Mouse (Mus musculus) common myeloid progenitor, adult 5-6 weeks (primary cell): ENCODE data around the gene Rspo3. TPM values are rescaled to one million over a fixed set of nuclear protein-coding genes. Genes with fewer than 3 reads are reported as not detected.

ENCODE experiments used
- ATAC-seq: replicated peaks from 2 replicates; pipeline ENCODE4 v1.8.0; 2016; ENCODE audit warnings: low read depth, mild to moderate bottlenecking, moderate TSS enrichment, inconsistent platforms; ENCODE audit not compliant: poor library complexity, severe bottlenecking
- total RNA-seq: library from RNA; stranded (forward); fragments of 200-1000, 187-1606 nt; gene quantifications from 2 replicates; pipeline ENCODE4 v1.2.3, GENCODE M21; 2017

The Rspo3 gene
- total RNA-seq = not detected in 2 replicates

- peak; percentile 68 for ATAC-seq
These were observed at the start of gene Rspo3 for GRCm38 (mm10) chr10:29535546-29536260. TSS of gene Rspo3 (minus strand) at chr10:29535867.

GRCm38 (mm10) chr10:29581940-29582339 is 46.3 kb upstream of the Rspo3 start:
- no peak for ATAC-seq

GRCm38 (mm10) chr10:29581476-29581875 is 45.8 kb upstream of the Rspo3 start:
- no peak for ATAC-seq

GRCm38 (mm10) chr10:29555983-29556382 is 20.3 kb upstream of the Rspo3 start:
- ATAC-seq = no peak

- no peak for ATAC-seq
These were observed 18.7 kb upstream of the Rspo3 start for GRCm38 (mm10) chr10:29554365-29554764.

- no peak for ATAC-seq
These were observed 7.3 kb upstream of the Rspo3 start for GRCm38 (mm10) chr10:29542982-29543381.

GRCm38 (mm10) chr10:29539516-29539915 is 3.8 kb upstream of the Rspo3 start:
- ATAC-seq = no peak

- no peak for ATAC-seq
These were observed 3.1 kb upstream of the Rspo3 start for GRCm38 (mm10) chr10:29538791-29539190.

GRCm38 (mm10) chr10:29534830-29535227 is 838 bp downstream of the Rspo3 start:
- ATAC-seq = no peak

GRCm38 (mm10) chr10:29533846-29534829 is 1.5 kb downstream of the Rspo3 start:
- no peak for ATAC-seq

- ATAC-seq = peak; percentile 81
These were observed 2.6 kb downstream of the Rspo3 start for GRCm38 (mm10) chr10:29532821-29533715.

GRCm38 (mm10) chr10:29513563-29513962 is 22.1 kb downstream of the Rspo3 start:
- no peak for ATAC-seq

GRCm38 (mm10) chr10:29508167-29508566 is 27.5 kb downstream of the Rspo3 start:
- ATAC-seq = no peak

- no peak for ATAC-seq
These were observed 38.4 kb downstream of the Rspo3 start for GRCm38 (mm10) chr10:29497205-29497822.

GRCm38 (mm10) chr10:29493996-29494395 is 41.7 kb downstream of the Rspo3 start:
- ATAC-seq = no peak

GRCm38 (mm10) chr10:29480945-29481344 is 54.7 kb downstream of the Rspo3 start:
- no peak for ATAC-seq

- ATAC-seq = no peak
These were observed 56.3 kb downstream of the Rspo3 start for GRCm38 (mm10) chr10:29479401-29479800.

GRCm38 (mm10) chr10:29470454-29470853 is 65.2 kb downstream of the Rspo3 start:
- no peak for ATAC-seq

GRCm38 (mm10) chr10:29460100-29460499 is 75.6 kb downstream of the Rspo3 start:
- no peak for ATAC-seq

- 0 out of 2 replicates have a peak, but pooled peaks have one; percentile 52 for ATAC-seq
These were observed 76.0 kb downstream of the Rspo3 start for GRCm38 (mm10) chr10:29459632-29460031.
